Mouse (Mus musculus): ENCODE measurements at regions not wholly inside any gene's neighbourhood (a gene's known extent, or its start where the extent isn't known, plus 50 kb on each side); places are given as distances from the start of the nearest gene placed in this dataset.

DNA sequence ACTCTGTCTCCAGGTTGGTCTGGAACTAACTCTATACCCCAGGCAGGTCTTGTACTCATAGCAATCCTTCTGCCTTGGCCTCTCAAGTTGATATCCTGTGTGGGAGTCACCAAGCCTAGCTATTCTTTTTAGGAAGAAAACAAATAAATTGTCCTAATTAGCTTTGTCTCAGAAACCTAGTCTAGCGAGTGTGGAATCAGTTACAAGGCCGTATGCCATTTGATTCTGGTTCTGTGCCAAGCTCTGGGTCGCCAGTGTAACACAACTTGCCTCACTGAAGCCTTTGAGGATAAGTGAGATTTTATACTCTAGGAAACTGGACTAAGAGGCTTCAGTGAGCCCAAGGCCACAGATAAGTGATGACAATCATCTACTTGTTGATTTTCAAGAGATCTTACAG, 219.6 kb downstream of the Gm4791 start:
- H3K4me1 ChIP-seq (ENCODE audit: control insufficient read depth, insufficient read depth, insufficient read length, low read length) = no peaks in the 10 kb centered on the region
- H3K4me3 ChIP-seq (ENCODE audit: insufficient read depth, low read depth, low read length) = no peak overlapping the region
- no peak overlapping the region for H3K27ac ChIP-seq (replicated peaks; ENCODE audit: low read depth, low read length)

DNA sequence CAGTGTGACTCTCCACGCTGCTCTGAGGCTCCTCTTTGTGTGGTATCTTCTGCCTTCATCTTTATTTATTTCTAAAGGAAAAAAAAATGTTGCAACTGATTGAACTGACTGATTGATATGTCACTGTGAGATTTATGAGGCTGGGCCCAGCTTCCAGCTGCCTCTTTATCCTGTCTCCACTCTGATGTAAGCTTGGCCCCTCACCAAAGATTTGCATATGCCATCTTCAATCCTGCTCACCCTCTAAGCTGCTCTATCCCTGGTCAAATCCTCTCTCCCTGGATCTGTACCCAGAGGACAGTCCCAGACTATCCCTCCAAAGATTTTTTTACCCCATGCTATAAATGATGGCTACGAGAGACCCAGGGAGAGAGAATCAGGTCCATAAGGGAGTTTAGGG, 225.0 kb downstream of the Gm4791 start:
- Histone ChIP-seq H3K27ac (replicated peaks; ENCODE audit: low read depth, low read length) (no peak overlapping the region), H3K4me3 (ENCODE audit: insufficient read depth, low read depth, low read length) (no peak overlapping the region), H3K4me1 (ENCODE audit: control insufficient read depth, insufficient read depth, insufficient read length, low read length) (no peaks in the 10 kb centered on the region)

DNA sequence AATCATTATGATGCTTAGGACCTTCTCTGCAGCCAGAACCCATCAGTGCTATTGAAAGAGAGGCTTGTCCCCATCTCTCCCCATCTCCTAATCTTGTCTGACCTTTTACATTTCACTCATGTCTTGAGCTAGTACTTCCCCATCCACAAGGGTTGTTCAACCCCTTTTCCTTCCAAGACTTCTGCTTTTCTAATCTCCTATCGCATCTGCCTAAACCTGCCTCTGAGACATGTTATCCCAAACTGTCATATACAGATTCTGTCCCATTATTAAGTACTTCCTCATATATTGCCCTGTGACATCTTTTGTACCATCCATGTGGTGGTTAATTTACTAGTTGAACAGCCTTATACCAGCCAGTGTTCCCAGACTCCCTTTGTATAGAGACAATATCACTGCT, 225.7 kb downstream of the Gm4791 start:
- no peak overlapping the region for H3K27ac ChIP-seq (replicated peaks; ENCODE audit: low read depth, low read length)
- no peak overlapping the region for H3K4me3 ChIP-seq (ENCODE audit: insufficient read depth, low read depth, low read length)

DNA sequence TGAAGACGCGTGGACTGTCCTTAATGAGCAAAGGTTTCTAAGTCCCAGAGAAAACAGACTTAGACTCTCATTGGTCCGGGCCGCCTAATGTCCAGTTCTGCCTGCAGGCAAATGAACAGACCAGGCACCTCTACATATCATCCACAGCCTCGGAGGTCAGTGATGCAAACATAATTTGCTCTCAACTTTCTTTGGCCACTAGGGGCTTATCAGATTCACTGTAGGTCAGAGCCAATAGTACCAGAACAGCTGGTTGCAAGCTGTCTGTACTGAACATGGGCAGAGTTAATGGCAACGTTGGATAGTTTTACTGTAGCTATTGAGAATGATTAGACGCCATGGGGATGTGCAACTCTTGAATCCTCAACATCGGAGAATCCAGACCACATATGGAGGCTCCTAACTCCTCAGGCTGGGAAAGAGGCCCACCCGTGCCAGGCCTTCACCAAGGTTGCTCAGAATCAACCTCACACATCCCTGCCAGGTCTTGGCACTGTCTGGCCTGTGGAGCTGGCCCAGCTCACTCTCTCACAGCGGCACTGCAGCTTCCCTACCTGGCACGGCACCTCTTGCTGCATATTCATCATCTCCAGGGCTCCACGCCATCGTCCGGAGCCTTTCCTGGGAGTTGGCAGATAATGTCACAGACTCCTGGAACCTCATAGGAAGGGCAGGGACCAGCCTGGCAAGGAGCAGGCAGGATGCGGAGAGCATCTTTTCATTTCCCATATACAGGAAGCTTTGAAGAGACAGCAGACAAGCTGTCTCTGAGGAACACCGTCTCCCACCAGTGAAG, 228.1 kb downstream of the Gm4791 start:
- Histone ChIP-seq H3K4me1 (ENCODE audit: control insufficient read depth, insufficient read depth, insufficient read length, low read length) (no peaks in the 10 kb centered on the region), H3K4me3 (ENCODE audit: insufficient read depth, low read depth, low read length) (no peak overlapping the region), H3K27ac (replicated peaks; ENCODE audit: low read depth, low read length) (no peak overlapping the region)

More for the DNA sequence above, 225.7 kb downstream of the Gm4791 start:
- no peaks in the 10 kb centered on the region for H3K4me1 ChIP-seq (ENCODE audit: control insufficient read depth, insufficient read depth, insufficient read length, low read length)

DNA sequence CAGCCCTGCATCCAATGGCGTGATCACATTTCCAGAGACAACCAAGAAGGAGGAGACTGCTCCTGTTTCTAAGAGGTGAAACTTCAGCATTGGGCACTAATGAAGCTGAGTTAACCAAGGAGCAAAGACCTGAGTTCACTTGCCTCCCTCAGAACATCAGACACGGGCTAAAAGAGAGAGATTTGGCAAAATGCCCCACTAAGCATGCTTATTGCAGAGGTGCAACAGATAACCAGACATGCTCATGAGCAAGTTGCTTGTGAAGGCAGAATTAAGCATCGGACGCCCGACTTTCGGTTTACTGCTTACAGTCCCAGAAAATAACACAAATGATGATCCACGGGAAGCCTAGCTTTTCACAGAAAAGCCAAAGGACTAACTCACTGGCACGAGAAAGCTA, 228.8 kb downstream of the Gm4791 start:
- Histone ChIP-seq H3K27ac (replicated peaks; ENCODE audit: low read depth, low read length) (no peak overlapping the region), H3K4me3 (ENCODE audit: insufficient read depth, low read depth, low read length) (no peak overlapping the region), H3K4me1 (ENCODE audit: control insufficient read depth, insufficient read depth, insufficient read length, low read length) (no peaks in the 10 kb centered on the region)

DNA sequence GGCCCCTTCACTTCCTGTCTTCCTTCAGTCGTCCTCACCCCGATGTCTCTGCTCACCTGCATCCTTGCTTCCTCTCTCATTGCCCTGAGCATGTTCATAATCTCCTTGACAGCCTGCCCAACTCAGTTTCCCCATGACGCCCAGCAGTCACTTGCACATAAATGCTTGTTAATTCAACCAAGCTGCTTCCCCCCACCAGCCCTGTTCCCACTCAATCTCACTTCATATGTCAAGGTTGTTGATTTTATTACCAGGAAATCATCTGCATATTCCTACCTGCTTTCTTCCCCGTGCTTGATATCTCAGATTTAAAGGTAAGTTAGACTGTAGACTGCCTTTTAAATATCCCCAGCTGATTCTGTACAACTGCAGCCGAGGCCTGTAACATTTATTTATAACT, 230.2 kb downstream of the Gm4791 start:
- Histone ChIP-seq H3K4me1 (ENCODE audit: control insufficient read depth, insufficient read depth, insufficient read length, low read length) (no peaks in the 10 kb centered on the region), H3K4me3 (ENCODE audit: insufficient read depth, low read depth, low read length) (no peak overlapping the region), H3K27ac (replicated peaks; ENCODE audit: low read depth, low read length) (no peak overlapping the region)

DNA sequence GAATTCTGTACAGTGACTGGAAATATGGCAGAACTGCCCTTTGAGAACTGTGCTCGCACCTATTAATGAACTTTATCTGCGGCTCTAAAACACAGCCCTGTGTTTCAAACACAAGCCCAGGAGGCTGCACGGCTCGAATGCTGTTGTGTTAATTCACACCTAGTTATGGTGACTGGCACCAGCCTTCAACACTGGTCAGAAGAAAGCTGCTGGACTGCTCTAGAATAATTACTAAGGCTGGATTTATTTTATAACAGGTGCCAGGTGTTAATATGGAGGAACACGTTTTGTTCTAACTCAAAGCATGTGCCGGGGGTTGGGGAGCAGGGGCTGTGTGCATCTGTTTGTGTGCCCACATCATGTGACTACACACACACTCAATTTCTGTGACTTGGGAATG, 230.8 kb downstream of the Gm4791 start:
- no peaks in the 10 kb centered on the region for H3K4me1 ChIP-seq (ENCODE audit: control insufficient read depth, insufficient read depth, insufficient read length, low read length)
- no peak overlapping the region for H3K4me3 ChIP-seq (ENCODE audit: insufficient read depth, low read depth, low read length)
- no peak overlapping the region for H3K27ac ChIP-seq (replicated peaks; ENCODE audit: low read depth, low read length)

DNA sequence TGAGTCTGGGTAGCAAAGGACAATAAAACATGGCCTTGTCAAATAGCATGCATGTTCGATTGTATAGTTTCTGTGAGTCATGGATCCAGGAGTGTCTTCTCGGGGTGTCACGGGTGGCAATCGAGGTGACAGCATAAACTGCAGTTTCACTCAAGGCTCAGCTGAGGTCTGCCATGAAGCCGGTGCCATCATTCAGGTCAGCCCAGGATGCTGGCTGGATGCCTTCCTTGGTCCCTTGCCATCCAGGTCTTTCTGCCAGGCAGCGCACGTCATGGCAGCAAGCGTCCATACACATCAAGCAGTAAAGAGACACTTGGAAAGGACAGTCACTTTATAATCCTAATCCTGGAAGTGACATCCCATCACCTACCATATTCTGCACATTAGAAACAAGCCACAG, 242.4 kb downstream of the Gm4791 start:
- H3K4me1 ChIP-seq (ENCODE audit: control insufficient read depth, insufficient read depth, insufficient read length, low read length) = no peaks in the 10 kb centered on the region
- no peak overlapping the region for H3K4me3 ChIP-seq (ENCODE audit: insufficient read depth, low read depth, low read length)
- H3K27ac ChIP-seq (replicated peaks; ENCODE audit: low read depth, low read length) = no peak overlapping the region

DNA sequence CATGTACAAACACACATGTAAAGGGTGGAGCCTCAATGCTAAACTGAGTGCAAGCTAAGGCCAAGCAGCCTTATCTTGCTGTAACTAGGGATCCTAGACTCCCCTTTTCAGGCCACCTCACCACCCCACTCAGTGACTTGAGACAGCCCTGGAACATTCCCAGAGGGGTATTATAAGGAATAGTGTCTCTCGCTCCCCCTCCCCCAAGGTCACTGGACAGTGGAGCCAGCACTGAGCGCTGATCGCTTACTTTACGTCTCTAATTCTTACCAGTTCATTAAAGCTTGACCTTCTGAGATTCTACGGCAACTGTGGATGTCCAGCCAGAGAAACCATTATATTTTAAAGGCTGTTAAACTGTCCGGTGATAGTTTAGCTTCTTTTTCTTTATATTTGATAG, 243.5 kb downstream of the Gm4791 start:
- Histone ChIP-seq H3K4me1 (ENCODE audit: control insufficient read depth, insufficient read depth, insufficient read length, low read length) (no peaks in the 10 kb centered on the region), H3K27ac (replicated peaks; ENCODE audit: low read depth, low read length) (no peak overlapping the region), H3K4me3 (ENCODE audit: insufficient read depth, low read depth, low read length) (no peak overlapping the region)

DNA sequence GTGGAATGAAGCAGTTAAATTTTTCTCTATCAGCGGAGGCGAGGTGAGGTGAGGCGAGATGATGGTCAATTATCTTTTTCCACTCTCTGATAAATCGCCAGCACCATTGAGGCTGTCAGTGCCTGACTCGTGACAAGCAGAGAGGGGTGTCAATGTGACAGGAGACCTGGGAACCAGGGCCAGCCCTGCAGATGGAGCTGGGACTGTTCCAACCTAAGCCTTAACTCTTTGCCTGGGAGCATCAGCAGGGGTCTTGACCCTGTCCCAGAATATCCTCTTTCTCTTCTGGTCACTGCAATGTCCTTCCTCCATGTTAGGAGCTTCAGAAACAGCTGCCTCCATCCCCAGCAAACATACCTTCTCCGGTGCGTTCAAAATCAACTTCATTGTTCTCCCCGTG, 244.0 kb downstream of the Gm4791 start:
- H3K4me1 ChIP-seq (ENCODE audit: control insufficient read depth, insufficient read depth, insufficient read length, low read length) = no peaks in the 10 kb centered on the region
- H3K4me3 ChIP-seq (ENCODE audit: insufficient read depth, low read depth, low read length) = no peak overlapping the region
- no peak overlapping the region for H3K27ac ChIP-seq (replicated peaks; ENCODE audit: low read depth, low read length)

DNA sequence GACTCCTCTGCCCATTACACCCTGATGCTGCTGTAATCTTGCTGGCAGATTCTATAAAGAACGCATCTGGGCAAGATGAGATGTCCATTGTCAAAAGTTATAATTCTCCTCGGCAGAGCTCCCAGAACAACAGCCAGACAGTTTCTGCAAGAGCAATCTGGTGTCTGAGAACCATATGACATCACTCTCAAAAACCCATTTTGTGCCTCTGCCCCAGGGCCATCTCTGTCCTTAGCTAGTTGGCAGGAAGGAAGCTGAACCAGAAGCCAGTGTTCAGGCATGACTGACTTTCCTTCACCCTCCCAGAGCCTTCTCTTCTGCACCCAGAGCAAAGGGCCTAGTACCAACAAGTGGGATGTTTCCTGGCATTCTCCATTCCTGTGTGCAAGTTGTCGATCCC, 250.5 kb downstream of the Gm4791 start:
- H3K4me3 ChIP-seq (ENCODE audit: insufficient read depth, low read depth, low read length) = no peak overlapping the region
- H3K4me1 ChIP-seq (ENCODE audit: control insufficient read depth, insufficient read depth, insufficient read length, low read length) = no peaks in the 10 kb centered on the region
- H3K27ac ChIP-seq (replicated peaks; ENCODE audit: low read depth, low read length) = no peak overlapping the region

DNA sequence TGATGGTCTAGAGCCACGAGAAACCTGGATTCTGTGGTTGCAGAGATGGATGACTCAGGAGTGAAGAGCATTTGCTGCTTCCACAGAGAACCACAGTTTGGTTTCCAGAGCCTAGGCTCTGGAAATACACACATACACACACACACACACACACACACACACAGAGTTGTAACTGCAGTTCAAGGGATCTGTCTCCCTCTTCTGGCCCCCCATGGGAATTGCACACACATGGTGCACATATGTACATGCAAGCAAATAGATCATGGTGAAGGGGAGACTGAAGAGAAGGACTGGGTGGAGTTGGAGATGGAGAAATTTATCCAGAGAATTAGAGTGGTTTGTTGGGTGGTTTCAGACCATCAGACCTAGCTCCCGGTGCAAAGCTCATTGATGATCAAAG, 252.6 kb downstream of the Gm4791 start:
- no peak overlapping the region for H3K27ac ChIP-seq (replicated peaks; ENCODE audit: low read depth, low read length)

DNA sequence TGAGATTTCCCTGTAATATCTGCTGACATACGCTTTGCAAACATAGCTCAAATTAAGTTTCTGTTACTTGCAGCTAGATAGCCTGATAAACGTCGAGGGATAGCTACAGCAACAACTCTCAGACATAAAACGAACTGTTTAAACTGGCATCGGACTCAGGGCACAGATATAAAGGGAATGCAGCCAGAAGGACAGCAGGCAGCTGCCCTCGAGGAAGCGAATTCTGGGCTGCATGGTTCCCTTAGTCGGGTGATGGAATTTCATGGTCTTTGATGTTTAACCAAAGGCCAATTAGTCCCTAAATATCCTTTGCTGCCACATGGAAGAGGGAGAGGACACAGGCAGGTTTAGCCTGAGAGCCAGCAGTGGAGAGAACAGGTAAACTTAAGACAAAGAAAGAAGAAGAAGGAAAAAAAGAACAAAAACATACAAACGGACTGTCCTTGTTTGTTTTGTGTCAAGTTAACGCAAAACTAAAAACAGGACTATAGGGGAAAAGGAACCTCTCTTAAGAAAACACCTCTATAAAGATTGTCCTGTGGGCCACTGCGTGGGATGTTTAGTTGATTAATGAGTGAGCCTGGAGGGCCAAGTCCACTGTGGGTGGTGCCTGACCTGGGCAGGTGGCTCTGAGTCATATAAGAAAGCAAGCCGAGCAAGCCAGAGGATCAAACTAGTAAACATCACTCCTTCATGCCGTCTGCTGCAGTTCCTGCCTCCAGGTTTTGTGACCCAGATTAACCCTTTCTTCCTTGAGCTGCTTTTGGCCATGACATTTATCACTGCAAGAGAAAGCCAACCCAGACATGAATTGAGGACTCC, 255.5 kb downstream of the Gm4791 start:
- Histone ChIP-seq H3K4me1 (ENCODE audit: control insufficient read depth, insufficient read depth, insufficient read length, low read length) (no peaks in the 10 kb centered on the region), H3K27ac (replicated peaks; ENCODE audit: low read depth, low read length) (no peak overlapping the region), H3K4me3 (ENCODE audit: insufficient read depth, low read depth, low read length) (no peak overlapping the region)

More for the DNA sequence above, 252.6 kb downstream of the Gm4791 start:
- Histone ChIP-seq H3K4me1 (ENCODE audit: control insufficient read depth, insufficient read depth, insufficient read length, low read length) (no peaks in the 10 kb centered on the region), H3K4me3 (ENCODE audit: insufficient read depth, low read depth, low read length) (no peak overlapping the region)

DNA sequence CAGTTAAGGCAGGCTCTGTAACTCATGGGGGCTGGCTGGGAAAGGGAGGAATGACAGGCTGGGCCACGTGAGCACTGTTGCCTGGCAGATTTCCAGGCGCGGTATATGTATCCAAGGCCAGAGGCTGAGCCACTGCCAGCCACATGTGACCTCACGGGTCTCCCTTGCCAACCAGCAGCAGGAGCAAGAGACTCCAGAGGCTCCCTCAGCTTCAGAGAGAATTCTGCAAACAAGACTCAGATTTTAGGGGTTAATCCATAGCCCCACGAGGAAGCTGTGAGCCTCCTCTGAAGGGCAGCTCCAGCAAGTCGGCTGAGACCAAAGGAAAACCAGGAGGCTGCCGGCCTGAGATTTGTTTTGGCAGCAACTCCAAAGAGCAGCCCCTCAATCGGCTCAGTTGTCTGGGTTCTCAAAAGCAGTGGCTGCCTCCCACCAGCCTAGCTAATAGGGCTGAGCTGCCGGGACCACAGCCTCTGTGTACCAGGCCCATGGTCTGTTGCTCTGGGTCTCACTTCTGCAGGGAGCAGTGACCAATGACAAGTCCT, 264.0 kb upstream of the Cadm1 start:
- H3K4me1 ChIP-seq (ENCODE audit: control insufficient read depth, insufficient read depth, insufficient read length, low read length) = no peaks in the 10 kb centered on the region
- no peak overlapping the region for H3K4me3 ChIP-seq (ENCODE audit: insufficient read depth, low read depth, low read length)
- no peak overlapping the region for H3K27ac ChIP-seq (replicated peaks; ENCODE audit: low read depth, low read length)

DNA sequence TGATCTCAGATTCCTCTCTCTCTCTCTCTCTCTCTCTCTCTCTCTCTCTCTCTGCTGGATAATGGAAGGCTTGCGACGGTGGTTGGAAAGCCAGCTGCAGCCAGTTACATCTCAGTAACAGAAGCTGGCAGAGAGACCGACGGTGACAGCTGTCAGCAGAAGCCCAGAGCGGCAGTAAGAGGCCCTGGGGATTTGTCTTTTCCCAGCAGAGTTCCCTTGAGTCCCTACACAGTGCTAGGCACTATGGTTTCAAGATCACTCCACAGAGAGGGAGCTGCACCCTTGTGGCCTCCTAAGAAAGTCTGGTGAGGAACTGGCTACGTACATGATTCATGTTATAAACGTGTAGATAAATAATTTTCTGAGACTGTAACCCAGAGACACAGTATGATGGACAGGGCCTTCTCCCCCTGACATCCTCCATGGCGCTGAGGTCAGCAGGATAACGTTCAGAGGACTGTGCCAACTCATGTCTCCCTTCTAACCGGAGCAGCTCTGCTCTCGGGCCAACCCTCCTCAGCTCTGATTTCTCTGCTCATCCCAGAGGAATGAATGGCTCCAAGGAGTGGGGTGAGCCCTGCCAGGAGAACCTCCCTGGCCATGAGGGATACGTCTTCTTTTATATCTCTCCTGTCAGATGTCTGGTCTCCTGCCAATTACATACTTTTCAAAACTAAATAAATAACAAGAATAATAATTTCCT, 253.5 kb upstream of the Cadm1 start:
- Histone ChIP-seq H3K4me1 (ENCODE audit: control insufficient read depth, insufficient read depth, insufficient read length, low read length) (no peaks in the 10 kb centered on the region), H3K4me3 (ENCODE audit: insufficient read depth, low read depth, low read length) (no peak overlapping the region), H3K27ac (replicated peaks; ENCODE audit: low read depth, low read length) (no peak overlapping the region)
